Mouse (Mus musculus) stomach, postnatal 0 days (tissue): ENCODE results near the gene Ube2g1. TPM values are rescaled to one million over a fixed set of nuclear protein-coding genes. Genes with fewer than 3 reads are reported as not detected.

ENCODE experiments used
- ATAC-seq: fragments of 200-750 bp; cut with Nextera tagmentation; 2 replicates; pipeline ENCODE4 v1.8.0; 2017; ENCODE audit not compliant: low FRiP score, low TSS enrichment
- DNase-seq: peaks from one replicate; pipeline ENCODE4 v3.0.0-alpha.2; 2016; ENCODE audit warnings: low spot score
- H3K27ac ChIP-seq: fragments of 300-500 bp; sonication (generic); replicated peaks from 2 replicates; pipeline ENCODE4 v1.5.1; 2014; ENCODE audit warnings: mild to moderate bottlenecking, control low read depth
- H3K27me3 ChIP-seq: fragments of 300-500 bp; sonication (generic); 2 replicates; pipeline ENCODE4 v1.6.1; 2014; ENCODE audit warnings: low read length; ENCODE audit not compliant: control insufficient read depth, insufficient read depth
- H3K36me3 ChIP-seq: fragments of 300-500 bp; sonication (generic); 2 replicates; pipeline ENCODE4 v1.6.1; 2014; ENCODE audit warnings: low read length, mixed read lengths; ENCODE audit not compliant: control insufficient read depth, insufficient read depth
- H3K4me1 ChIP-seq: fragments of 300-500 bp; sonication (generic); replicated peaks from 2 replicates; pipeline ENCODE4 v1.6.1; 2014; ENCODE audit warnings: antibody characterized with exemption; ENCODE audit not compliant: control insufficient read depth, insufficient read depth
- H3K4me2 ChIP-seq: fragments of 300-500 bp; sonication (generic); replicated peaks from 2 replicates; pipeline ENCODE4 v1.6.1; 2014; ENCODE audit warnings: low read depth, mild to moderate bottlenecking, control low read depth, moderate library complexity
- H3K4me3 ChIP-seq: fragments of 300-500 bp; sonication (generic); 2 replicates; pipeline ENCODE4 v1.5.1; 2014; ENCODE audit warnings: low read depth, low read length, control low read depth
- H3K9ac ChIP-seq: fragments of 300-500 bp; sonication (generic); 2 replicates; pipeline ENCODE4 v1.6.1; 2014; ENCODE audit warnings: mild to moderate bottlenecking, low read length, control low read depth, mixed read lengths
- H3K9me3 ChIP-seq: fragments of 300-500 bp; sonication (generic); 2 replicates; pipeline ENCODE4 v1.6.1; 2016; ENCODE audit warnings: low read length; ENCODE audit not compliant: control insufficient read depth
- CTCF ChIP-seq: IDR thresholded peaks from 2 replicates; pipeline ENCODE4 v1.5.1; 2016; ENCODE audit warnings: antibody characterized with exemption, low read depth, mild to moderate bottlenecking, moderate library complexity
- EP300 ChIP-seq: optimal IDR thresholded peaks from 2 replicates; pipeline ENCODE3; 2016; ENCODE audit warnings: antibody characterized with exemption
- WGBS: fragments of 180-500 bp; shearing (Covaris S2); extraction: QIAGEN DNeasy Blood & Tissue Kit; methylation state at CpG from one replicate; pipeline ENCODE4 v1.1.7; 2014; 5-methylcytosine and 5-hydroxymethylcytosine counted together
- microRNA-seq: library from miRNA; unstranded; fragments of <30 nt; microRNA quantifications from one replicate; pipeline ENCODE4, GENCODE M21; 2016
- polyA plus RNA-seq: library from polyadenylated mRNA; unstranded; fragments of >200 nt; fragmentation: Nextera tagmentation; extraction: Ambion mirVana; gene quantifications from 2 replicates; pipeline ENCODE4 v1.2.1, GENCODE M21; 2015

The Ube2g1 gene
- polyA plus RNA-seq, 1 experiment from 2014 or later, result 43.6 TPM

DNA sequence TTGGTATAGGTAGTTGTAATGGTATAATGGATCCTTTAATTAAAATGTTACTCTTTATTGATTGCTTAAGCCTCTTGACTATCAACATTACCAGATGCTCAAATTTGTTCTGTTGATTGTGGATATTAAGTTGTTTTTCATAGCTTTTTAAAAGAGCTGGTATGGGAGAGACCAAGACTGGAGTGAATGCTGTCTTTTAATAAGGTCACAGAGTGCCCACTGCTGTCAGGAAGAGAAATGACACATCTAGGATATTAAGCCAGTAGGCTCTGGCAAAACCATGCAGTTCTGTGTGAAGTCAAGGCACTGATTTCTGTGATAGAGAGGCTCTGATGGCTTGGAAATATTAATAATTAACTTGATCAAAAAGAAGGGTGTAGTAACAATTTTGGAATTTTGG lies 116.8 kb downstream of the Ube2g1 start:
- Histone ChIP-seq H3K4me2 (no peak overlapping the region), H3K27ac (no peak overlapping the region), H3K36me3 (0 out of 2 replicates have a peak, but pooled peaks cover 3% of the 10 kb centered on the region), H3K9me3 (no peaks in the 10 kb centered on the region), H3K9ac (no peak overlapping the region), H3K27me3 (no peaks in the 10 kb centered on the region), H3K4me3 (no peak overlapping the region), H3K4me1 (no peaks in the 10 kb centered on the region)
- ATAC-seq (no peak), DNase-seq (no peak)
- TF ChIP-seq CTCF, result peak; percentile 72
- TF ChIP-seq EP300, result no peak

DNA sequence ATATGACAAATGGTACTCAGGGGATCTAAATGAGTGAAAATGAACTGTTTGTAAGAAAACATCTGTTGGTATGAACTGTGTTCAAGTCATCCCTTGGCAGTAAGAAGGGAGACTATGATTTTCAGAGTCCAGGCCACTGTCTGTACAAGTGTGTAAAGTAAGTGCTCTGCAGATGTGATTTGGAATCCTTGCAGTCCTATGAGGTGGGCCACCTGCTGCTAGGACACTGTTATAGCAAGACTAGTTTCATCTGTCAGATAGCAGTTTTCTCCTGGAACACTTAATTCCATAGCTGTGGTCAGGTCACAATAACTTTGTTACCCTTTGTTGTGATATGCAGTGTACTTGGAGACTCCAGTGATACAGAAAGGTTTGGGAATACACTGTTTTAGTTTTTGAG lies 118.9 kb downstream of the Ube2g1 start:
- Histone ChIP-seq H3K9me3 (no peaks in the 10 kb centered on the region), H3K4me1 (no peaks in the 10 kb centered on the region), H3K9ac (no peak overlapping the region), H3K27ac (no peak overlapping the region), H3K27me3 (no peaks in the 10 kb centered on the region), H3K4me2 (no peak overlapping the region), H3K4me3 (no peak overlapping the region), H3K36me3 (peaks cover 15% of the 10 kb centered on the region)
- no peak for ATAC-seq
- TF ChIP-seq EP300, result no peak
- peak; percentile 69 for TF ChIP-seq CTCF
- DNase-seq, result no peak

DNA sequence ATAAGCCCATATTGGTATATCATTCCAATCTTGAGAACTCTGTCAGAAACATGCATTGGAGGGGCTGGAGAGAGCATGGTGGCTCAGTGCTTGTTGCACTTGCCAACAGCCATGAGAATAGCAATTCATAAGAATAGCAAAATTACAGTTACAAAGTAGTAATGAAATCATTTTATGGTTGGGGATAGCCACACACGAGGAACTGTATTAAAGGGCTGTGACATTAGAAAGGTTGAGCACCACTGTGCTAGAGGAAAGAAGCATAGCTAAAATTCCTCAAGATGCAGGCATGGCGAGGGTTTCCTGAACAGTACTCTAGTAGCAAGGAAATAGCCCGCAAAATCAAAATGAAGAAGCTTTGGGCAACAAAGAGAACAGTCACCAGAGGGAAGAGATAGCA lies 126.7 kb downstream of the Ube2g1 start:
- Histone ChIP-seq H3K27me3 (no peaks in the 10 kb centered on the region), H3K4me2 (no peak overlapping the region), H3K36me3 (peaks cover 22% of the 10 kb centered on the region), H3K9me3 (no peaks in the 10 kb centered on the region), H3K27ac (no peak overlapping the region), H3K4me3 (no peak overlapping the region), H3K9ac (no peak overlapping the region), H3K4me1 (no peaks in the 10 kb centered on the region)
- DNase-seq (no peak), ATAC-seq (no peak)
- WGBS, result 93% methylated on average over 3 of the region's 3 CpGs
- TF ChIP-seq CTCF, result no peak
- TF ChIP-seq EP300, result no peak

- Histone ChIP-seq H3K36me3 (peaks cover 20% of the 10 kb centered on the region), H3K9ac (no peak overlapping the region), H3K4me3 (no peak overlapping the region), H3K4me1 (no peaks in the 10 kb centered on the region), H3K4me2 (no peak overlapping the region), H3K27ac (no peak overlapping the region), H3K27me3 (no peaks in the 10 kb centered on the region), H3K9me3 (no peaks in the 10 kb centered on the region)
- TF ChIP-seq EP300 (no peak), CTCF (no peak)
- 59% methylated on average over 4 of the region's 4 CpGs for WGBS
- ATAC-seq, result no peak
- DNase-seq, result no peak
Observed at GRCm38 (mm10) chr11:72734840-72735518, 127.9 kb downstream of the Ube2g1 start.

DNA sequence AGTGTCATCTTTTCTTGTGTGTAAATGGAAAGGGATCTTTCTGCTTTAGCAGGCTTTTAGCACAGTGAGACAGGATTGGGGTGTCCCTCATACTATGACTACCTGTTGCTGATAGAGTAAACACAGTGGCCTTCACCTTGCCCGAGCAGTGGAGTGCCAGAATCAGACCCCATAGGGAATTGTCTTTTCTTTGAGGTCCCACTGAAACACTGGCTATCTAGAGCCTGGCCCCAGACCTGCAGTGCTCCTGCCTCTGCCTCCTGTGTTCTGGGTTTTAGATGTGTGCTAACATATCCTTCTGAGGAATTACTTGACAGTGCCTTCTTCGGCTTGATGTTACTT lies 128.4 kb downstream of the Ube2g1 start:
- no peak overlapping the region for H3K9ac ChIP-seq
- H3K27me3 ChIP-seq, result no peaks in the 10 kb centered on the region
- peaks cover 18% of the 10 kb centered on the region for H3K36me3 ChIP-seq
- H3K27ac ChIP-seq, result no peak overlapping the region
- no peaks in the 10 kb centered on the region for H3K9me3 ChIP-seq
- H3K4me2 ChIP-seq, result no peak overlapping the region
- whole genome bisulfite sequencing, result 73% methylated on average over 2 of the region's 2 CpGs
- ATAC-seq, result no peak
- H3K4me1 ChIP-seq, result no peaks in the 10 kb centered on the region
- TF ChIP-seq CTCF (no peak), EP300 (no peak)
- no peak for DNase-seq
- H3K4me3 ChIP-seq, result no peak overlapping the region

Small RNA genes lying within 50 kb of the gene (microRNA-seq; reads per million reads assigned to microRNA genes)
- gene Gm25678, result not detected

Other genes starting within 250 kb of the Ube2g1 start
- gene Tekt1, start 244.8 kb upstream of the Ube2g1 start, polyA plus RNA-seq, result 0.13 TPM in 1 of 2 replicates, not detected in the other
- 25.8 and 26.9 TPM in 2 replicates for gene Smtnl2, start 195.6 kb upstream of the Ube2g1 start, polyA plus RNA-seq
- 12.9 and 13.0 TPM in 2 replicates for gene Ggt6, start 171.8 kb upstream of the Ube2g1 start, polyA plus RNA-seq
- 52.2 and 57.6 TPM in 2 replicates for gene Mybbp1a, start 165.9 kb upstream of the Ube2g1 start, polyA plus RNA-seq
- gene Spns2, start 117.4 kb upstream of the Ube2g1 start, polyA plus RNA-seq, result 23.6 and 29.6 TPM in 2 replicates
- gene Spns3, start 56.8 kb upstream of the Ube2g1 start, polyA plus RNA-seq, result 0.75 and 1.0 TPM in 2 replicates
- 7.7 and 8.4 TPM in 2 replicates for gene Ankfy1, start 82.7 kb downstream of the Ube2g1 start, polyA plus RNA-seq
- gene Cyb5d2, start 188.9 kb downstream of the Ube2g1 start, polyA plus RNA-seq, result 3.7 and 3.9 TPM in 2 replicates
- gene Zzef1, start 188.9 kb downstream of the Ube2g1 start, polyA plus RNA-seq, result 5.2 and 5.4 TPM in 2 replicates